Mouse (Mus musculus): ENCODE measurements around the gene Hist1h3i. TPM values are rescaled to one million over a fixed set of nuclear protein-coding genes. Genes with fewer than 3 reads are reported as not detected.
"Not testable (repeated sequence)": the region's sequence is repeated elsewhere in the genome, so short reads cannot be mapped to it uniquely, and the experiment has no call there.

Gene Hist1h3i
- polyA plus RNA-seq, 1 experiment from 2014 or later = 294 TPM

DNA sequence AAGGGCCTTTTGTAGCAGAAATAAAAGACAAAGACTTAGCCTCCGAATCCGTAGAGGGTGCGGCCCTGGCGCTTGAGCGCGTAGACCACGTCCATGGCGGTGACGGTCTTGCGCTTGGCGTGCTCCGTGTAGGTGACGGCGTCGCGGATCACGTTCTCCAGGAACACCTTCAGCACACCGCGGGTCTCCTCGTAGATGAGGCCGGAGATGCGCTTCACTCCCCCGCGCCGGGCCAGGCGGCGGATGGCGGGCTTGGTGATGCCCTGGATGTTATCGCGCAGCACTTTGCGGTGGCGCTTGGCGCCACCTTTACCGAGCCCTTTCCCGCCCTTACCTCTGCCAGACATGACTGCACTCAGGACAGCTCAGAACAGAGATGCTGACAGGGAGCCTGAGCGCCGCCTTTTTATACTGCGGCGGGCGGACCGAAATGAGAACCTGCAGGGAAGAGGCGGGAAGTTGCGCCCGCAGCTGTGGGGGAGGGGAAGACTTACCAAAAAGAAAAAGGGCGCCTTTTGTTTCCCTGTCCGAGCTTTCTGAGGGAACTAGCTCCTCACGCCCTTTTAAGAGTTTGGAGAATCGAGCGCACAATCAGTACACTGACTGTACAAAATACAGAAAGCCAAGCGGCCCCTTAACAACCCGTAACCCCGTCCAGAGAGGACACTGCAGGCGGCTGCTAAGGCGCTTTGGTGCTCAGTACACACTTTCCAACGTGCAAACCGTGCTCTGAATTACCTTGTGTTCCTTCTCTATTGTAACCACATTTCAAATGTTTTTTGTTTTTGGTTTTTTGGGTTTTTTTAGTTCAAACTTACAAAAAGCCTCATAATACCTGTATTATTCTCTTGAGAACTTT, 32.8 kb downstream of the Hist1h3i start, which contains the start of gene Hist1h4k:
Gene Hist1h4k (minus strand): TSS at position 347 of the 859 bp plus-strand sequence.
- H3K4me1 ChIP-seq (ENCODE audit: control insufficient read depth, insufficient read depth, low read length); H3K36me3 ChIP-seq (ENCODE audit: control insufficient read depth, insufficient read depth, low read length); H3K9me3 ChIP-seq (ENCODE audit: control insufficient read depth, low read length); H3K27me3 ChIP-seq (ENCODE audit: control insufficient read depth, insufficient read depth, low read length): not testable (repeated sequence)
- peak; percentile 88 for ATAC-seq (ENCODE audit: insufficient number of reproducible peaks, low FRiP score, low TSS enrichment, low read depth)
- Histone ChIP-seq H3K27ac (replicated peaks; ENCODE audit: low read depth, low read length) (peak within 1 kb of the TSS; percentile 98), H3K4me2 (ENCODE audit: low read depth, severe bottlenecking) (peak within 1 kb of the TSS; percentile 83), H3K9ac (ENCODE audit: low read length) (peak within 1 kb of the TSS; percentile 76), H3K4me3 (ENCODE audit: low read depth, low read length) (peak within 1 kb of the TSS; percentile 56)
- under 1% methylated on average over 41 of the region's 56 CpGs for WGBS
- DNase-seq (ENCODE audit: low spot score) = peak; percentile 99

DNA sequence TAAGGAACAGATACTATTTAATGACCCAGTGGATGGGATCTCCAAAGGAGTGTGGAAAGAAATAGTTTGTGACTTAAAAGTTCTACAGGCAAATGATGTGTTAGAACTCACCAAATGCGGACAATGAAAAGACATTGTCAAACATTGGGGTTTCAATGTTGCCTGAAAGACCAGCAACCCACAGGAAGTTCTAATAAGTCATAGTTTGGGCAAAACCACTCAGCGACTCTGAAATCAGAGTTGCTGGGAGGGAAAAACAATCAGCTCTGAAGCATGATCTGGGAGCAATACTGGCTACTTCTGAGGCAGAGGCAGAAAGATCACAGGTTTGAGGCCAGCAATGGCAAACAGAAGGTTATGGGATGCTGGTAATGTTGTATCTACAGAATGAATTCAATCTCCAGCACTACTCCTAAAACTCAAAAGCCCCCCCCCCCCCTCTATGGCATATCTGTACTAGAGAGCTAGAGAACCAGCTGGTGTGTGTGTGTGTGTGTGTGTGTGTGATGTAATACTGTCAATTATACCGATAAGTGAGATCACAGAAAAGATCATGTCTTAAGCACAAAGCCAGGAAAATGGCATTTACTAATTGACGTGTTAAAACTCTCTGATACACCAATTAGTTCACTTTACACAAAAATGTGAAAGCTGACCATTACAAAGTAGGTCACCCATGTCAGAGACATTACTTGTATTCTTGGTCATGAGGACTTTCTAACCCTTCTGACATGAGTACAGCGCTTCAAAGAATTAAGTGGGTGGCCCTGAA, 33.6 kb downstream of the Hist1h3i start:
- H3K4me3 ChIP-seq (ENCODE audit: low read depth, low read length) = peak overlapping the region; percentile 56
- no peaks in the 10 kb centered on the region for H3K27me3 ChIP-seq (ENCODE audit: control insufficient read depth, insufficient read depth, low read length)
- WGBS = 5% methylated on average over 5 of the region's 5 CpGs
- H3K4me2 ChIP-seq (ENCODE audit: low read depth, severe bottlenecking) = peak overlapping the region; percentile 83
- ATAC-seq (ENCODE audit: insufficient number of reproducible peaks, low FRiP score, low TSS enrichment, low read depth) (no peak), DNase-seq (ENCODE audit: low spot score) (peak; percentile 67)
- H3K4me1 ChIP-seq (ENCODE audit: control insufficient read depth, insufficient read depth, low read length) = no peaks in the 10 kb centered on the region
- peak overlapping the region; percentile 98 for H3K27ac ChIP-seq (replicated peaks; ENCODE audit: low read depth, low read length)
- no peaks in the 10 kb centered on the region for H3K36me3 ChIP-seq (ENCODE audit: control insufficient read depth, insufficient read depth, low read length)
- H3K9me3 ChIP-seq (ENCODE audit: control insufficient read depth, low read length) = no peaks in the 10 kb centered on the region
- H3K9ac ChIP-seq (ENCODE audit: low read length) = peak overlapping the region; percentile 76

DNA sequence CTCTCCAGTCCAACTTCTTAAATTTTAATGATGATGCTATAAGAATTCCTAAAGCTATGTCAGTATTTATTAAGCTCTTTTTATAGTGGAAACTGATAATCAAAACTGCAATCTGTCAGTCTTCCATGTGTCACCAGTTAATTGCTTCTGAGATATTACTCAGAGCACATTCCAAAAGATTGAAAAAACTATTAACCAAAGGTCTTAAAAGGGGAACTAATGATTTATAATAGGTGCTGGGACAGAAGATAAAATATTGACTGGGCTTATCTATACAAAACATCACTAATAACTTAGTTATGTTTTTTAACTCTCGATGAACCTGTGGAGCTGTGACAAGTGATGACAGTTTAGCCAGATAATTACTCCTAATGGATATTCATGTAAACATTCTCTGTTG, 38.2 kb downstream of the Hist1h3i start:
- H3K4me2 ChIP-seq (ENCODE audit: low read depth, severe bottlenecking) = no peak overlapping the region
- H3K9ac ChIP-seq (ENCODE audit: low read length) = no peak overlapping the region
- no peaks in the 10 kb centered on the region for H3K36me3 ChIP-seq (ENCODE audit: control insufficient read depth, insufficient read depth, low read length)
- no peak overlapping the region for H3K4me3 ChIP-seq (ENCODE audit: low read depth, low read length)
- DNase-seq (ENCODE audit: low spot score) (no peak), ATAC-seq (ENCODE audit: insufficient number of reproducible peaks, low FRiP score, low TSS enrichment, low read depth) (no peak)
- H3K9me3 ChIP-seq (ENCODE audit: control insufficient read depth, low read length) = no peaks in the 10 kb centered on the region
- H3K27me3 ChIP-seq (ENCODE audit: control insufficient read depth, insufficient read depth, low read length) = no peaks in the 10 kb centered on the region
- 87% methylated on average over 1 of the region's 1 CpGs for WGBS
- no peaks in the 10 kb centered on the region for H3K4me1 ChIP-seq (ENCODE audit: control insufficient read depth, insufficient read depth, low read length)
- no peak overlapping the region for H3K27ac ChIP-seq (replicated peaks; ENCODE audit: low read depth, low read length)

DNA sequence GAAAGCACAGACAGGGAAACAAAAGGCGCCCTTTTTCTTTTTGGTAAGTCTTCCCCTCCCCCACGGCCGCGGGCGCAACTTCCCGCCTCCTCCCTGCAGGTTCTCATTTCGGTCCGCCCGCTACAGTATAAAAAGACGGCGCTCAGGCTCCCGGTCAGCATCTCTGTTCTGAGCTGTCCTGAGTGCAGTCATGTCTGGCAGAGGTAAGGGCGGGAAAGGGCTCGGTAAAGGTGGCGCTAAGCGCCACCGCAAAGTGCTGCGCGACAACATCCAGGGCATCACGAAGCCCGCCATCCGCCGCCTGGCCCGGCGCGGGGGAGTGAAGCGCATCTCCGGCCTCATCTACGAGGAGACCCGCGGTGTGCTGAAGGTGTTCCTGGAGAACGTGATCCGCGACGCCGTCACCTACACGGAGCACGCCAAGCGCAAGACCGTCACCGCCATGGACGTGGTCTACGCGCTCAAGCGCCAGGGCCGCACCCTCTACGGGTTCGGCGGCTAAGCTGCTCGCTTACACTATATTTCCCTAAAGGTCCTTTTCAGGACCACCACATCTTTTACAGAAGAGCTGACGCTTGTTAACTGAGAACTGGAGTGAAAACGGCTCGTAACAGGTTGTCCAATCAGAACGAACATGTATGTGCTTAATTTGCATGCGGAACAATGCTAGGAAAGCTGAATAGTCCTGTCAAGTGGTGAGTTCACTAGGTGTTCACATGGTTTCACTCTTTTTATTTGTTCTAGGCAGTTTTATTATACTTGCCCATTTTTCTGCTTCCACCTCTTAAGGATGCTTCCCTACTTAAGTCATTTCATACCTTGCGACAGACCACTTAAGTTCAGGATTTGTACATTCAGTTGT, 48.0 kb downstream of the Hist1h3i start, which contains the start of gene Hist1h4j:
Gene Hist1h4j (plus strand): TSS at position 159 of the 862 bp plus-strand sequence.
- DNase-seq (ENCODE audit: low spot score) (peak; percentile 99), ATAC-seq (ENCODE audit: insufficient number of reproducible peaks, low FRiP score, low TSS enrichment, low read depth) (peak; percentile 92)
- not testable (repeated sequence) for H3K4me1 ChIP-seq (ENCODE audit: control insufficient read depth, insufficient read depth, low read length); H3K27me3 ChIP-seq (ENCODE audit: control insufficient read depth, insufficient read depth, low read length); H3K36me3 ChIP-seq (ENCODE audit: control insufficient read depth, insufficient read depth, low read length); H3K9me3 ChIP-seq (ENCODE audit: control insufficient read depth, low read length)
- Histone ChIP-seq H3K4me2 (ENCODE audit: low read depth, severe bottlenecking) (peak within 1 kb of the TSS; percentile 52), H3K9ac (ENCODE audit: low read length) (peak within 1 kb of the TSS; percentile 90), H3K4me3 (ENCODE audit: low read depth, low read length) (peak within 1 kb of the TSS; percentile 38), H3K27ac (replicated peaks; ENCODE audit: low read depth, low read length) (peak within 1 kb of the TSS; percentile 98)
- WGBS = under 1% methylated on average over 43 of the region's 56 CpGs

DNA sequence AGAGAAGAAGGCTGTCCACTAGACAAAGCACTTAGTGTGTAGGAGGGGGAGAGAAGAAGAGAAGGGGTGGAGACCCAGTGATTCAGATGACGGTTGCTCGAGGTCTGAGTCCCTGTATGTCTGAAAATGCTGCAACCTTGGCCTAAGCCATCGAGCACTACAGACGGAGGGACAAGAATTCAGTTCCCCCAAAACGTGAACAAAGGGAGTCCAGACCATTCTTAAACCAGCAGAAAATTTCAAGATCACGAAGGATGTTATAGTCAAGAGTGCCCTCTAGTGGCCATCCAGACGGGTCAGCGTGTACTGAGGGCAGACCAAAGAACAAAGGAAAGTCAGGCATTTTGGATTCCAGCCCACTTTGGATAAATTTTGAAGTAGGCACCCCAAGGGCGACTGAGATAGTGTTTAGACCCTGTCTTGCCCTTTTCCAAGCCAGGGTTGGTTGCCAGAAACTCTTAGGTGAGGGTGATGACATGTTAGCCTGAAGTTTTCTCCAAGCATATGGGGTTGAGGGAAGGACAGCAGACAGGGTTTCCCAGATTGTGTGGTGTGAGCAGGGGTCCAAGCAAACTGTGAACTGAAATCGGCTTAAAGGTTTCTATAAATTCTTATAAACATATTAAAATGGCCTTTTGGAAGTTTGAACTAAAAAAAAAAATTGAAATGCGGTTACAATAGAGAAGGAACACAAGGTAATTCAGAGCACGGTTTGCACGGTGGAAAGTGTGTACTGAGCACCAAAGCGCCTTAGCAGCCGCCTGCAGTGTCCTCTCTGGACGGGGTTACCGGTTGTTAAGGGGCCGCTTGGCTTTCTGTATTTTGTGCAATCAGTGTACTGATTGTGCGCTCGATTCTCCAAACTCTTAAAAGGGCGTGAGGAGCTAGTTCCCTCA, 48.9 kb downstream of the Hist1h3i start:
- ATAC-seq (ENCODE audit: insufficient number of reproducible peaks, low FRiP score, low TSS enrichment, low read depth) (peak; percentile 77), DNase-seq (ENCODE audit: low spot score) (peak; percentile 87)
- Histone ChIP-seq H3K9ac (ENCODE audit: low read length) (peak overlapping the region; percentile 90), H3K4me2 (ENCODE audit: low read depth, severe bottlenecking) (peak overlapping the region; percentile 52), H3K27me3 (ENCODE audit: control insufficient read depth, insufficient read depth, low read length) (no peaks in the 10 kb centered on the region), H3K4me3 (ENCODE audit: low read depth, low read length) (peak overlapping the region; percentile 38), H3K36me3 (ENCODE audit: control insufficient read depth, insufficient read depth, low read length) (no peaks in the 10 kb centered on the region), H3K27ac (replicated peaks; ENCODE audit: low read depth, low read length) (peak overlapping the region; percentile 98), H3K9me3 (ENCODE audit: control insufficient read depth, low read length) (no peaks in the 10 kb centered on the region), H3K4me1 (ENCODE audit: control insufficient read depth, insufficient read depth, low read length) (no peaks in the 10 kb centered on the region)
- WGBS = under 1% methylated on average over 21 of the region's 21 CpGs

DNA sequence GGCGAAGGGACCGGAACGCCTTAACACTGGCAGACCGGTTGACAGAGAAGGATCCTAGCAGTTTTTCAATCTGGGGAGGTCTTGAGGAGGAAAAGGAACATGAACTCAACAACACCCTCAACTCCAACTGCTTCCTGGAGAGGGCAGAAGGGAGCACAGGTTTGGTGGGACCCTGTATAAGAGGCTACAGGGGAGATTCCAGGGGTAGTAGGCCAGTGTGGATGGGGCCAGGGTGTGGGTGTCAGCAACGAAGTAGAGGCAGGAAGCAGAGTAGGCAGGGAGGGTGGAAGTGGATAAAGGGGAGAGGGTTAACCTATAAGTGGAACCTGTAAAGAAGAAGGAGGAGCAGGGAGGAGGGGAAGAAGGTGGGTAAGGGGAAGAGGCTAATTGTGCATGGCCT, 49.7 kb downstream of the Hist1h3i start:
- peak overlapping the region; percentile 90 for H3K9ac ChIP-seq (ENCODE audit: low read length)
- H3K4me2 ChIP-seq (ENCODE audit: low read depth, severe bottlenecking) = no peak overlapping the region
- peak overlapping the region; percentile 98 for H3K27ac ChIP-seq (replicated peaks; ENCODE audit: low read depth, low read length)
- no peaks in the 10 kb centered on the region for H3K27me3 ChIP-seq (ENCODE audit: control insufficient read depth, insufficient read depth, low read length)
- H3K4me3 ChIP-seq (ENCODE audit: low read depth, low read length) = no peak overlapping the region
- WGBS = 70% methylated on average over 5 of the region's 5 CpGs
- H3K4me1 ChIP-seq (ENCODE audit: control insufficient read depth, insufficient read depth, low read length) = no peaks in the 10 kb centered on the region
- DNase-seq (ENCODE audit: low spot score) = peak; percentile 64
- no peaks in the 10 kb centered on the region for H3K9me3 ChIP-seq (ENCODE audit: control insufficient read depth, low read length)
- peak; percentile 26 for ATAC-seq (ENCODE audit: insufficient number of reproducible peaks, low FRiP score, low TSS enrichment, low read depth)
- no peaks in the 10 kb centered on the region for H3K36me3 ChIP-seq (ENCODE audit: control insufficient read depth, insufficient read depth, low read length)
